Mouse (Mus musculus) R1 (cell line): ENCODE measurements around the gene Nol10.

Experiments
- DNase-seq: peaks from one replicate; pipeline ENCODE4 v3.0.0-alpha.2; 2018; ENCODE audit warnings: low read depth, low spot score

The Nol10 gene

DNA sequence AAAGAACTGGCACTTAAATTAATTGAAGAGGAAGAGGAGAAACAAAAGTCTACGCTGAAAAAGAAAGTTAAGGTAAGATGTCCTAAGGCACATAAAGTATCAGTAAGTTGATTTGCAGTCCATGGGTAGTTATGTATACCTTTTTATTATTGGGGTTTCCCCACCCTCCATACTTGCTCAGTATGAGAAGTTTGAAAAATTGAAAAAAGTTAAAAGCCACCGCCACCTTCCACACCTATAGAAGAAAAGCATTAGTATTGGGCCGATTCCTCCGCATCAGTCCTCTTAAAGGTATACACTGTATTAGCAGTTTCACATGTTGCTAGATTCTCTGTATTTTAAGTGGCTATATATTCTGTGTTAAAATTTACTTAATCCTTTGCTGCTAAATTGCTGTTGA, 58.6 kb downstream of the Nol10 start:
- DNase-seq: no peak

DNA sequence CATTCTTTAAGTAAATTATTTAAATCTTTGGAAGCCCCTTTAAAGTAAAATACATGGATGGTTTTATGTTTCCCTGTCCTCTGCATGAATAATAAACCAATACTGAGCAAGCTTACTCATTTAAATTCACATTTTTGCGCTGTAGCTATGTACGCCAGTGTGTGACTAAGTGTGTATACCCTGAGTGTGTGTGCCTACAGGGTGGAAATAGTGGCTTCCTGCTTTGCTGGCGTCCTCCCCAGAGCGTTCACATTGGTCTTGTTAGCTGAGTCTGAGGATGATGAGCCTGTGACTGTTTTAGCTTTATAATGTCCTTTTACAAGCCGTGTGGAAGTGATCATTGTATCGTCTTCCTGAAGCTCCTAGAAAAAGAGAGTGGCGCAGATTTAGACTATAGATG, 60.1 kb downstream of the Nol10 start:
- DNase-seq: no peak

DNA sequence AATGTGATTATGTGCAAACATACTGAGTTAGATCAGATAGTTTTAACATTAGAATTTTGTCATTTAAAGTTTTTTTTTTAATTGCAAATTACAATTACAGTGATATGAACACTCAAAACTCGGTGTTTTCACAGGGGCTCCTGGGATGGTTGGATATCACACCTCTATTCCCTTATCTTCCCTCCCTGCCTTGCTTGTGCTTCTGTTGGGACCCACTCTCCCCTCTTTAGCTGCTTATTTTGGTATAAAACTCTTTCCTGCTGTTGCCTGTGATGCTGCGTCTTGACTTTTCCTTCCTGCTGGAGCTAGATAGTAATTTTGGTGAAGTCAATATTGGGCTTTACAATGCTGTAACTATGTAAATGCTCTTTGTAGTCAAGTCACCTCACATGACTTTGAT, 63.0 kb downstream of the Nol10 start:
- no peak for DNase-seq

DNA sequence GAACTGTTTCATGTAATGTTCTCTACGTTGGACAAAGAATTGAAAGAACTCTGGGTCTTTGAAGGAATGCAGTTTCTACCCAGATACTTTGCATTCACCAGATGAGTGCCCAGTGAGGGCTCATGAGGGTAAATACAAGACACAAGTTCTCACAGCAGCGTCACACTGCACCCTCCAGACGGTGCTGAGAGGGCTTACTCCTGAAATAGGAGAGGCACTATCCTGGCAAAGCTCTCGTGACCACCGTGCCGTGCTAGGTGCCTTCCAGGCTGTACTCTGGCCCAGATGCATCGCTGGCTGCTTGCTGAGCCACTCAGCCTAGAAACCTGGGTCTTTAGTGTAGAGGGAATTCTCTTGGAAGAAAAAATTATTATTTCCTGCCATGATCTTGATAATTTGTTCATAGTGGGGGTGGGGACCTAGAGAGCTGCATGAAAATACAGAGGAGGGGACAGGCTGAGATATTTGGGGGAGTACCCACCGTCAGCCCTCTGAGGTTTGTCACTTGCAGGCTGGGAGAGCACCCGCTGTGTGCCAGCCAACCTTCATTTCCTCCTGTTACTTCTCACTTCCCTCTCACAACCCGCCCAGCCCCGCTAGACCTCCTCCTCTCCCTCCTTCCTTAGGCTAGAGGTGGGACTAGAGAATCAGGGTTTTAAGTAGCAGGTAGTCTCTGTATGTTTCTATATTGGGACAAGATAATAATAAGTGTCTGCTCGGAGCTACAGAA, 63.7 kb downstream of the Nol10 start:
- DNase-seq: no peak

DNA sequence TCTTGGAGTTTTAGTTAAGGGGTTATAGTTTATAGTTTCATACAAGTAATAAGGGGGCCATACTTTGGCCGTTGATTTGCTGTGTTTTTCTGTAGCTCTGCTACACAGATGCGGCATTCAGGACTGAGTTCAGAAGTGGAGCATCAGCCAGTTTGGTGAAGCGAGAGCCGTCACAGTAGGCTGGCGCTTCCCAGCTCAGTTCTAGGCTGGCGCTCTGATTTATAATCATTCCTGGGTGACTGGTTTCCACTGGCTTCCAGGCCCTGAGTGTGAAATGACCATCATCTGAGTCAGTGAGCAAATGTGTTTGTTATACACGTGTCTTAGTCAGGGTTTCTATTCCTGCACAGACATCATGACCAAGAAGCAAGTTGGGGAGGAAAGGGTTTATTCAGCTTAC, 66.5 kb downstream of the Nol10 start:
- no peak for DNase-seq

DNA sequence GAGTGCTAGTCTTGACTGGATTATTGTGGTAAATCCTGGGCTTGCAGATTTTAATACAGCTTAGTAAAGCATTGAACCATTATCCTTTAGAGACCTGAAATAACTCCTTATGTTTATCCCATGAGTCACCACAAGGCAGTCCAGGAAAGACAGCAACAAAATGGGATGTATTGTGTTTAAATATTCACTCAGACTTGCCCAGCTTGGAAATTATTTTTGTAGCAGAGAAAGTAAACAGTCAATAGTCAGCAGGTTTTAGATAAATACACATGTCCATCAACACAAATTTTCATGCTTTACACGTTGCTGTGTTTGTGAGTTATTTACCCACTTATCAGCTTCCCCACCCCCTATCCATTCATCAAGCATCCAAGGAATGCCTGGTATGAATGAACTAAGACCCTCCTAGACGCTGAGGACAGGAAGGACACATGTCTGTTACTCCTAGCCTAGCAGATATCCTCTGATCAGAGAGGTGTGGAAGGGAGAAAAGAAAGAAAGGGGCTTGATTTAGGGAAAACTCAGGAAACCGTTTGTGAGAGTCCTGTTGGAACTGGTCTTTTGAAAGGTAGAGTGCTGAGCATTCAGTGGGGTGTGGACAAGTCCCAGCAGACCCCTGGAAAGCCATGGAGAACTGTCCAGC, 72.0 kb downstream of the Nol10 start:
- DNase-seq: peak; percentile 94

DNA sequence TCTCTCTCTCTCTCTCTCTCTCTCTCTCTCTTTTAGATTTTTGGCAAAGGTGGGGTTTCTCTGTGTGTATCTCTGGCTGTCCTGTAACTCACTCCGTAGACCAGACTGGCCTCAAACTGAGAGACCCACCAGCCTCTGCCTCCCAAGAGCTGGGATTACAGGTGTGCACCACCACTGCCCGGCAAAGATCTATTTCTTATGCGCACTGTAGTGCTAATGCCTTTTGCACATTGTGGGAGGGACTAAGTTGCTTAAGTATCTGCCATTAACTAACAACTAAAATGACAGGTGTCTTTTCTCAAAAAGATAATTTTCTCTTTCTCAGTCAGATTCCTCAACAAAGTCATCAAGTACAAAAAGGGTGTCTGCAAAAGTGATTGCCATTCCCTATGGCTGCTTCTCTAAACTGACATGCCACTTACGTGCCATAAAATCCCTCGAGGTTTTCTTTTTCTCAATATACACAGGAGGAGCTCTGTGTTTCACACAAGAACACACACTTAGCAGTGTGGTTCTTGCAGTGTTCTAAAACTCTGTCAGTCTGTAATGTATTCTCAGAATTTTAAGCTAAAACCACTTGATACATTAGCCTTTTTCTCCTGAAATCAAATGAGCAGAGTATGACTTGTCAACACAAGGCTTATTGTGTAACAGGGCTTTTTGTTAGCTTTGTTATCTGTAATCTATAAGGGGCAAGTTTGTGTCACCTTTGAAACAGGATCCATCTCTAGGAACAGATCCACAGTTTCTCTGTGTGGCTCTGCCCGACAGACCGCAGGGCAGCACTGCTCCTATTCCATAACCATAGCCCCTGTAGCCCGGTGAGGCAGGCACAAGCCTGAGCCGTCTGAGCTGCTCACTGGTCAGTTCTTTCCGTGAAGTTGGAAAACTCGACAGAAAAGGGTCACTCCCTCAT, 77.3 kb downstream of the Nol10 start:
- no peak for DNase-seq

DNA sequence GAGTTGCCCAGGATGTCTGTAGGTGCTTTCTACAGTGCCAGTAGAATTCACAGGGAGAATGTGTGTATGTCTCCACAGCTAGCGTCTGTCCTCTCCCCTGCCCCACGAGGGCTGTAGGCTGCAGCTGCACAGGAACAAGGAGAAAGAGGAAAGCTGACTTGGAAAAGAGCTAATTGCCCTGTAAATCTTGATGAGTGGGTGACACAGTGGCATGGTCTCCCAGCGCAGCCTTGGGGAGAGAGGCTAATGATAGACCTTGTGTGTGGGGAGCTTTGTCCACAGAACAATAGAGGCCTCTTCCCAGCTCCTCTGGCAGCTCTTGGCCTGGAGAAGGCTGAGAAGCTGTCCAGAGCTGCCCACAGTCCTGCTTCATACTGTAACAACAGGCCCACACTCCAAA, 78.5 kb downstream of the Nol10 start:
- DNase-seq: no peak

DNA sequence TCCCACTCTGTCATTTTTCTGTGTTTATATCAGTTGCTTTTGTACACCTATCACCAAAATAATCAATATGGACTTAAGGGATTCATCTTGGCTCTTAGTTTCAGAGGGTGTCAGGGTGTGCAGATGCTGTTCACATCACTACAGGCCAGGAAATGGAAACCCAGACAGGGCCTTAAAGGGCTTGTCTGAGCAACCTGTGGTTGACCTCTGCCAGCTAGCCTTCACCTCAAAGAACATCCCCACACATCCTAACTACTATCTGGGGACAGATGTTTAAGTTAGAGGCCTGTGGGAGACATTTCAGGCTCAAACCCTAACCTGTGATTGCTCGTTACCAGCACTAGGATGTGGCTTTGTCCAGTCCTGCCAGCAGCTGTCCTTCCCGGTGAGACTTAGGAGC, 82.3 kb downstream of the Nol10 start:
- DNase-seq: no peak

DNA sequence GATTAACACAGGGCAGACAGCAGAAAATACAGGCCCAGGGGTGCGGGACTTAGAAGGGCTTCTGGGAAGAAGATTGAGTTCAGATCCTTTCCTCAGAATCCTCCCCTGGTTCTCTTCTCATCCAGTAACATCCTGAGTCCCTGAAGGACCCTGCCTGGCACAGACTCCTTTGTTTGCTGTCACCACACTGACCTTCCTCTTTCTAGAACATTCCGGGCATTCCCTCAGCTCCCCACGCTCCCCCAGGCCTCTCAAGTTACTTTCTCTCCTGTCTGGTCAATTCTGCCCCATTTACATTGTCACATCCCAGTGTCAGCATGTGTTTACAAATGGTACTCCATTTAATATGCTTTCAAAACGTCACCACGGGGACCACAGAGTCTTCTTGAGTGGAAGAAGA, 82.9 kb downstream of the Nol10 start:
- peak; percentile 30 for DNase-seq

DNA sequence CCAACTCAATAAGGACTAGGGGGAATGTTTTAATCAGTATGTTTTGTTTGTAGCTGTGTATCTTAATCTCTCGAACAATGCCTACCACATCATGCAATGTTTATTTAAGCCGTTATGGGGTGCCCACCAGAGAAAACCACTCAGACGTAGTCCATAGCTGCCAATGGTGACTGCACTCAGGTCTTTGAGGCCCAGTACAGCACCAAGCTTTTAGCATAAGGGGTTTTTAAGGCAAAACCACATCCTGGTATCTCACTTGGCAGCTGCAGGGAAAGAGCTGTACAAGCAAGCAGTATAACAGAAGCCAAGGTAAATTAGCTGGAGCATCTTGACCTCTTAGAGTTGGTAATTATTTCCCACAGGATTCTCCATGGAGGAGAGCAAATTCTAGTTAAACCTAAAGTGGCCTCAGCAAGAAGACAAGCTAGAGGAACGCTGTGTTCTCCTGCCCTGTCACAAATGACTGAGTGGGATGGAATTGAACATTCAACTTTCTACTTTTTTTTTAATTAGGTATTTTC, 83.6 kb downstream of the Nol10 start:
- no peak for DNase-seq

DNA sequence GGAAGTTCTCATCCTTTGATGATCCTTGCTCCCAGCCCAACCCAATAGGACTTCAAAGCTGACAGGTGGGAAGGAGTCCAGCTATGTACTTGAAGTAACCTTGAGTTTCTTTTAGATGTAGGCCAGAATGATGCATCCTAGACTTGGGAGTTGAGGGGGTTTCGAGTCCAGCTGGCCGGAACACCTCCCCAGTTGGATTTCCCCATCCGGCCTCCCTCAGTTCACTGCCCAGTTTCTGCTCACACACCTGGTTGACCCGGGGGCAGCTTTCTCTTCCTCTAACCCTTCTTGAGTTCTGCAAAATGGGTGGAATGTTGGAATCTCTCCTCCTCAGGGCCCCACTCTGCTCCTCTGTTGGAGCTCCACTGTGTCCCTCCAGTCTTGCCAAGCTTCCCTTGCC, 85.5 kb downstream of the Nol10 start:
- no peak for DNase-seq

DNA sequence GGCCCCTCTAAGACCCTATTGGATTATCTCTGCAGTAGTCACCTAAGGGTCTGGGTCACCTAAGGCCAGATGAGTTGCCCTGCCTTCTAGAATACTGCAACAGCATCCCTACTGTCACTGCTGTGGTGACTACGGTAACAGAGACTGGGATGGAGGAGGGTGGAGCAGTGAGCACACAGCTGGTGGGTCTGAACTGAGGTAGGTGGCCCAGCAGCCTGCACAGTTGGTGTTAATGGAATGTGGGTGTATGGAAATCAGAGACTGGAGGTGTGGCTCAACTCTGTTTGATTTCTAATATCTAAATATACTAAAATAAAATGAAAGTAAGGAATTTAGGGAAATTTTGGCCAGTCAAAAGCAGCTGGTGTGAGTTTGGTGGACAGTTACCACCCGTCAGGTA, 88.2 kb downstream of the Nol10 start:
- no peak for DNase-seq

DNA sequence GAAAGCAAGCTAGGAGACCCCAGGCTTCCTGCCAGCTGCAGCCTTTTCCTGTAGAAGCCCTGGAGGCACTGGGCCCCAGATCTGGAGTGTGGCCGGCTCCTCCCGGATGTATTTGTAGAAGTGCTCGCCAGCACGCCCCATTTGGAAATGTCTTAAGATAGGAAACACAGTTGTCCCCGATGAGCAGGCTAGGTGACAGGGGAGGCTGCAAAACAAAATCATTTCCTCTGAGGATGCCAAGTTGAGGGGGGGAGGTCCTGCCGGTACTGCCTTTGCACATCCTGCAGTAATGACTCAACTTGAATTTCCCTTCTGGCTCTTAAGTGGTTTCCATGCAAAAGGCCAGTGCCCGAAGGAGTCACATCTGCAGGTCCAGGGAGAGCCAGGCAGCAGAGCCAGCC, 92.0 kb downstream of the Nol10 start:
- DNase-seq: no peak

DNA sequence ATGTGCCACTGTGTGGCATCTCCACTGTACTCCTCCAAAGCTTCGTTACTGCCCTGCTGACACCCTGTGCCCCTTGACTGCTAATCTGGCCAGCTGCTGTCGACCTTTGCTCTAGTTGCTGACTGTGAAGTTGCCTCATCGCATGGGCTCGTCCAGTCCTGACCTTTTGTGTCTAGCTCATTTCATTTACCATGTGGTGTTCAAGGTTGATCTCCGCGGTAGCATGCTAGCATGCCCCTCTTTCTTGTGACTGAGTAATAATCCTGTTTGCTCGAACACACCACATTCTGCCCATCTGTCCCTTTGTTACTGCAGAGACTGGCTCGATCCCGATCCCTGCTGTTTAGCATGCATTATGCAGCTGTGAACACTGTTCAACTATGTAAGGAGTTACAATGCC, 93.2 kb downstream of the Nol10 start:
- DNase-seq: peak; percentile 57

DNA sequence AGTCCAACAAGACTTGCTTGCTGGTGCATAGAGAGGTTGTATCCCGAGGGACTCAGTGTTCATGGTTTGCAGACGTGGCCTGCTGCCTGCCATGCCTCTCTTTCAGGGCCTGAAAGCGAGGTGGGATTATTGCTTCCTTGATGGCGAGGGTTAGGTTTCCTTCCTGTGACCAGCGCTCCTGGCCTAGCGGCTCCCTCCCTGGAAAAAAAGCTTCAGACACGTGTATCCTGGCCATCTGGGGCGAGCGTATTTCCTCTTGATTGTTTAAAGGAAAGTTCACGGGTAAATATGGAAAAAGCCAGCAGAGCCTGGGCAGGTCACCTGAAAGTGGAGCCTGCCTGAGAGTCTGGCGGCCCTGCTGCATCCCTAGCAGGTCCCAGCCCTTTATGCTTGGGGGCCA, 96.1 kb downstream of the Nol10 start:
- no peak for DNase-seq

DNA sequence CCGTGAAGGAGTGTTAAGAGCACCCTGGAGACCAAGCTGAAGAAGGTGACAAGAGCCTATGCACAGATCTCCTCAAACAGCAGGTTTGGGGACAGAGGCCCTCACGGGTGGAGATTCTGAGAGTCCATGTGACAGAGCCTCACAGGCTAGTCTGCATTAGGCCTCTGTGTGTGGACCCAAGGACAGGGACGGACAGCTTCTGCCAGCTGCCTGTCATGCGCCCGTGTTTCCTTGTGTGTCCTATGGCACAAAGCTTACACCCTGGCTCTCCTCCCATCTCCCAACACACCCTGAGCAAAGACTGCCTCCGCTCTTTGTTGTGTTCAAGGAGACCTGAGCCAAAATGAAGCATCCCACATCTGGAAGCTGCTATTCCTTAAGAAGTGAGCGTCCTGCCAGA, 97.0 kb downstream of the Nol10 start:
- DNase-seq: no peak

DNA sequence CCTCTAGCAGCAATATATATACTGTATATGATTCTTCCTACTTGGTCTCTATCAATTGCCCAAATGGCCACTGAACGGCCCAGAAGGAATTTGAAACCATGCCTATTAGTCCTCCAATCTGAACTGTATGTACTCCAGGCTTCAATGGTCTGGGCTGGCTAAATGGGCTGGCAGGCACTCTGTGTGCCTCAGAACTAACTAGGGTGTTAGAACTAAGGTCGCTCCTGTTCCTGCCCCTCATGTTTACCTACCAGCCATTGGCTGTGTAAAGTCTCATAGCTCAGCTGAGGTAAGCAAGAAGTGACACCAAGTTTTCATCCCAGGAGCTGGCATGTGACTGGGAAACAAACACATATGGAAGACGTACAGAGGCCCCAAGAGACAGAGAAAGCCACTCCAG, 100.5 kb downstream of the Nol10 start:
- DNase-seq: no peak

DNA sequence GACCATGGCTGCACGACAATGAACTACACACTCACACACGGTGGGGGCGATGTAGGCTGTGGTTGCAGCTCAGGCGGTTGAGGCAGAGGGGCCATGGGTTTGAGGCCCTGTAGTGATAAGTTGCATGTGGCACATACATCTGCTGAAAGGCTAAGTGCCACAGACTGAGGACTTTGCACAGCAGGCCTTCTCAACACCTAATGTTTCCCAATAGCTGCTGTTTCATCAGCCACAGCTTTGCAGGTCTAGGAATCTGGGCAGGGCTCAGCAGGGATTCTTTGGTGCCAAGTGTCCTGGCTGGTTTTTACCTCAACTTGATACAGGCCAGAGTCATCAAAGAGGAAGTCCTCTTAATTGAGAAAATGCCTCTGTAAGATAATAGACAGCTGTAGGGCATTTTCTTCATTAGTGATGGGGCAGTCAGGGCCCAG, 101.4 kb downstream of the Nol10 start:
- DNase-seq: peak; percentile 54

DNA sequence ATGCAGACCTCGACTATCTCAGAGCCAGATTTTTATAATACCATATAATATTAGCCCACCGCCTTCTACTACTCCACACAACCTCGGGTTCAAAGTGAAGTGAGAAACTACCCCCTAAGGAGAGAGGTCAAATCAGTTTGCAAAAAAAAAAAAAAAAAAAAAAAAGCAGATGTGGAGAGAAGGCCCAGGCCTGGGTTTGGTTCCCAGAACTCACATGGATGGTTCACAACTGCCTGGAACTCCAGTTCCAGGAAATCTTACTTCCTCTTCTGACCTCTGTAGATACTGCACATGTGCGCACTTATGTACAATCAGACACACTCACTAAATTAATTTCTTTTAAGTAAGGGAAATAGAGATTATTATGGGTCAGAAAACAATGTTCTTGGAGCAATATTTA, 102.2 kb downstream of the Nol10 start:
- no peak for DNase-seq

DNA sequence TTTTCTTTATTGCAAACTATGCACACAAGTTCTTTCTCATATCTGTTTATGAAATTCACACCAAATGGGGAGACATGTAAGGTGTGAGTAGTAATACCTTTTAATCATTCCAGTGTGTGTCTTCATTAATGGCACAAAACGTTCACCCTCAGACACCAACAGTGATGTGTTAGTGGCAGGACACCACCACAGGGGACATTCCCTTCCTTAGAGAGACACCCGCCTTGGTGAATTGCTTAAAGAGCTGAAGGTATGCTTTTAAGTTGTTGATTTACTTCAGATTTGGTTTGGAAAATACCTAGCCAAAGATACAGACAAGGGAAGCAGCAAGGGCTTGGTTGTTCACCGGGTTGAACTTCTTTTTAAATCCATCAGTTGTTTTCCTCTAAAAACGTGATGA, 102.7 kb downstream of the Nol10 start:
- no peak for DNase-seq

DNA sequence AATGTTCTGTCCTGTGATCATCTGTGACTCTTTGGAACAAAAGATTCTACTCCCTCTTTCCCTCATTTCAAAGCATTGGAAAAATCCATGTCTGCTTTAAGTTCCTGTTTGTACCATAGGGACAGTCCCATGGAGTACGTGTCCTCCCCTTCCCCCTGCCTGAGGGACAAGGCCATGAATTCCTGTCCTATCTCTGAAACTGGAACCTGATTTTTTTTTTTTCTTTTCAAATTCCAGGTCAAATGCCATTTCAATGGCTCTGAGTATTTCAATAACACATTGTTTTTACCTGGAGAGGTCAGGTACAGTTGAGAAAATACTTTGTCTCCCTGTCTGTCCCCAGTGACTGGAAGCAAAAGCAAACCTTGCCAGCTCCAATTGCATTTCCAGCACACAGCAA, 104.0 kb downstream of the Nol10 start:
- DNase-seq: no peak
